Mouse (Mus musculus) hindbrain, embryonic 16.5 days (tissue): ENCODE data around the gene Kdm4c. TPM values are rescaled to one million over a fixed set of nuclear protein-coding genes. Genes with fewer than 3 reads are reported as not detected.
"Not testable (repeated sequence)": the region's sequence is repeated elsewhere in the genome, so short reads cannot be mapped to it uniquely, and the experiment has no call there.

Experiments
- ATAC-seq: fragments of 200-750 bp; cut with Nextera tagmentation; 2 replicates; pipeline ENCODE4 v1.8.0; 2017; ENCODE audit warnings: moderate TSS enrichment, moderate library complexity
- H3K27ac ChIP-seq: fragments of 300-500 bp; sonication (generic); 2 replicates; pipeline ENCODE4 v1.5.1; 2014; ENCODE audit warnings: low read depth, mild to moderate bottlenecking, control low read depth, low read length, moderate library complexity
- H3K27me3 ChIP-seq: fragments of 300-500 bp; sonication (generic); replicated peaks from 2 replicates; pipeline ENCODE4 v1.6.1; 2014; ENCODE audit warnings: low read length; ENCODE audit not compliant: control insufficient read depth, insufficient read depth
- H3K36me3 ChIP-seq: fragments of 300-500 bp; sonication (generic); 2 replicates; pipeline ENCODE4 v1.6.1; 2014; ENCODE audit warnings: mild to moderate bottlenecking, low read length, moderate library complexity, mixed read lengths; ENCODE audit not compliant: control insufficient read depth, insufficient read depth
- H3K4me1 ChIP-seq: fragments of 300-500 bp; sonication (generic); 2 replicates; pipeline ENCODE4 v1.6.1; 2014; ENCODE audit warnings: low read depth, low read length; ENCODE audit not compliant: control insufficient read depth, insufficient read depth
- H3K4me2 ChIP-seq: fragments of 300-500 bp; sonication (generic); 2 replicates; pipeline ENCODE4 v1.6.1; 2014; ENCODE audit warnings: mild to moderate bottlenecking, low read length, control low read depth, moderate library complexity
- H3K4me3 ChIP-seq: fragments of 300-500 bp; sonication (generic); 2 replicates; pipeline ENCODE4 v1.5.1; 2014; ENCODE audit warnings: mild to moderate bottlenecking, low read length, control low read depth, moderate library complexity
- H3K9ac ChIP-seq: fragments of 300-500 bp; sonication (generic); 2 replicates; pipeline ENCODE4 v1.6.1; 2014; ENCODE audit warnings: low read depth, mild to moderate bottlenecking, control low read depth, low read length, moderate library complexity
- H3K9me3 ChIP-seq: fragments of 300-500 bp; sonication (generic); 2 replicates; pipeline ENCODE4 v1.6.1; 2014; ENCODE audit warnings: mild to moderate bottlenecking, low read length, moderate library complexity; ENCODE audit not compliant: control insufficient read depth
- WGBS: fragments of 180-500 bp; shearing (Covaris S2); extraction: QIAGEN DNeasy Blood & Tissue Kit; methylation state at CpG from one replicate; pipeline ENCODE4 v1.1.7; 2014; 5-methylcytosine and 5-hydroxymethylcytosine counted together
- polyA plus RNA-seq: library from polyadenylated mRNA; unstranded; fragments of >200 nt; fragmentation: Nextera tagmentation; extraction: Ambion mirVana; gene quantifications from 2 replicates; pipeline ENCODE4 v1.2.1, GENCODE M21; 2015

The Kdm4c gene
- polyA plus RNA-seq, 1 experiment from 2014 or later: 14.8 TPM

DNA sequence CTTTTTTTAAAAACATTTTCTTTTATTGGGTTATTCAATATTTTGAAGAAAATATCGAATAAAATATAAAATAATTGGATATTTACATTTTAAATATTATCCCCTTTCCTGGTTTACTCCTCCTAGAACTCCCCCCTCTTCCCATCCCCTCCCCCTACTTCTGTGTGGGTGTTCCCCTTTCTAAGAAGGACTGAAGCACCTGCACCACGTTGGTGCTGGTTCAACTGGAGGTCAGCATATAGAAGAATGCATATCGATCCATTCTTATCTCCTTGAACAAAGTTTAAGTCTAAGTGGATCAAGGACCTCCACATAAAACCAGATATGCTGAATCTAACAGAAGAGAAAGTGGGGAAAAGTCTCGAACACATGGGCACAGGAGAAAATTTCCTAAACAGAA lies 144.3 kb downstream of the Kdm4c start:
- 84% methylated on average over 4 of the region's 4 CpGs for WGBS
- H3K4me2 ChIP-seq: no peak overlapping the region
- H3K4me1 ChIP-seq: no peaks in the 10 kb centered on the region
- no peak overlapping the region for H3K4me3 ChIP-seq
- no peaks in the 10 kb centered on the region for H3K27me3 ChIP-seq
- peaks cover 4% of the 10 kb centered on the region; the same call in 1 of the 2 replicates for H3K36me3 ChIP-seq
- no peak for ATAC-seq
- H3K9ac ChIP-seq: no peak overlapping the region
- no peak overlapping the region for H3K27ac ChIP-seq
- H3K9me3 ChIP-seq: no peaks in the 10 kb centered on the region

GRCm38 (mm10) chr4:74393162-74393561 lies 150.9 kb downstream of the Kdm4c start:
- ATAC-seq: no peak
- no peaks in the 10 kb centered on the region for H3K27me3 ChIP-seq
- no peak overlapping the region for H3K9ac ChIP-seq
- H3K4me2 ChIP-seq: no peak overlapping the region
- no peaks in the 10 kb centered on the region for H3K4me1 ChIP-seq
- 85% methylated on average over 2 of the region's 2 CpGs for WGBS
- H3K4me3 ChIP-seq: no peak overlapping the region
- H3K27ac ChIP-seq: no peak overlapping the region
- peaks cover 3% of the 10 kb centered on the region; the same call in 1 of the 2 replicates for H3K9me3 ChIP-seq
- H3K36me3 ChIP-seq: peaks cover 16% of the 10 kb centered on the region

GRCm38 (mm10) chr4:74396562-74396961 lies 154.3 kb downstream of the Kdm4c start:
- no peak overlapping the region for H3K4me2 ChIP-seq
- H3K27ac ChIP-seq: no peak overlapping the region
- 97% methylated on average over 5 of the region's 5 CpGs for WGBS
- no peaks in the 10 kb centered on the region for H3K27me3 ChIP-seq
- H3K9ac ChIP-seq: no peak overlapping the region
- no peak overlapping the region for H3K4me3 ChIP-seq
- ATAC-seq: no peak
- no peaks in the 10 kb centered on the region for H3K4me1 ChIP-seq
- peaks cover 18% of the 10 kb centered on the region for H3K36me3 ChIP-seq
- peaks cover 3% of the 10 kb centered on the region; the same call in 1 of the 2 replicates for H3K9me3 ChIP-seq

- WGBS: 56% methylated on average over 7 of the region's 7 CpGs
- not testable (repeated sequence) for H3K9me3 ChIP-seq, H3K4me3 ChIP-seq, H3K27me3 ChIP-seq, H3K27ac ChIP-seq, H3K4me2 ChIP-seq, H3K4me1 ChIP-seq, H3K9ac ChIP-seq
- ATAC-seq: peak; percentile 88
- peaks cover 20% of the 10 kb centered on the region for H3K36me3 ChIP-seq
These were observed 159.5 kb downstream of the Kdm4c start for GRCm38 (mm10) chr4:74401617-74402313.

- Histone ChIP-seq H3K4me1 (no peaks in the 10 kb centered on the region), H3K9ac (no peak overlapping the region), H3K4me3 (no peak overlapping the region), H3K36me3 (peaks cover 8% of the 10 kb centered on the region; the same call in 1 of the 2 replicates), H3K27ac (no peak overlapping the region), H3K27me3 (no peaks in the 10 kb centered on the region), H3K9me3 (no peaks in the 10 kb centered on the region), H3K4me2 (no peak overlapping the region)
- 87% methylated on average over 1 of the region's 1 CpGs for WGBS
- no peak for ATAC-seq
These were observed 166.4 kb downstream of the Kdm4c start for GRCm38 (mm10) chr4:74408731-74409130.

- ATAC-seq: no peak
- H3K4me2 ChIP-seq: no peak overlapping the region
- WGBS: 72% methylated on average over 1 of the region's 1 CpGs
- no peak overlapping the region for H3K9ac ChIP-seq
- no peaks in the 10 kb centered on the region for H3K36me3 ChIP-seq
- H3K27ac ChIP-seq: no peak overlapping the region
- no peaks in the 10 kb centered on the region for H3K27me3 ChIP-seq
- H3K9me3 ChIP-seq: no peaks in the 10 kb centered on the region
- H3K4me1 ChIP-seq: no peaks in the 10 kb centered on the region
- no peak overlapping the region for H3K4me3 ChIP-seq
These were observed 177.5 kb downstream of the Kdm4c start for GRCm38 (mm10) chr4:74419794-74420193.

Other genes with a start within 250 kb of the Kdm4c start
- gene Frmd3, start 229.1 kb upstream of the Kdm4c start, polyA plus RNA-seq: 34.9 and 37.3 TPM in 2 replicates